Mouse (Mus musculus): ENCODE measurements at regions not wholly inside any gene's neighbourhood (a gene's known extent, or its start where the extent isn't known, plus 50 kb on each side); places are given as distances from the start of the nearest gene placed in this dataset.

GRCm38 (mm10) chr1:69212896-69213500 is 105.1 kb upstream of the Erbb4 start:
- DNase-seq (ENCODE audit: low read depth, low spot score), result no peak

DNA sequence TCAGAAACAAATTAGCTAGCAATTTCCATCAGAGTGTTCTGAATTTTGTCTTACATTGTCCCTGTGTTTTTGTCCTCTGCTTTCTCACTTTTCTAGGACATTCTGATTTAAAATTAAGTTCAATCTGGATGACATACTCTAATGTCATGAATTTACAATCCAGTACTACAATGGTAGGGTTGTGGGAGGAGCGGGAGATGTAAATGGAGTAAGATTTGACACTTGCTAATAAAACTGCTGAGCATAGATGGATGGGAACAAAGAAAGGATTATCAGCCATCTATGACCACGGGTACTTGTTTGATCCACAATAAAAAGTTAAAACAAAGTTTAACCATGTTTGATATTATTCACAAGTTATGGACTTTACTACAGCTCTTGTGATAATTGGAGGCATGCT is 94.9 kb upstream of the Erbb4 start:
- DNase-seq (ENCODE audit: low read depth, low spot score), result no peak

DNA sequence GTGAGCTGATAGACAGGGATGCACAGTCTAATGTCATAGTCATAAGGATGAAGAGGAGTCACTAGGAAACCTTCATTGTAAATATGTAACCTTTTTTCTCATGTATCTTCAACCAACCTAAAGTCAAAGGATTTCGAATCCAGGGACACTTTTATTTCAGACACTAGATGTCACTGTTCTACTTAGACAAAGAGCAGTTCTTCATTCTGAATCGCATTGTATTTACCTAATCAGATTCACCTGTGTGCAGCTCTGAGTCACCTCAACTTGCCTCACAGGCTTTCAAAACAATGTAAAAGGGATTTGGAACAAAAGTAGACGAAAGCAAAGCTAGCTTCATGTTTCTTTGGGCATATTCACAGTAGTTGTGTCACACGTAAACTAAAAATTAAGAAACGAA is 57.3 kb upstream of the Erbb4 start:
- peak; percentile 15 for DNase-seq (ENCODE audit: low read depth, low spot score)
